Mouse (Mus musculus): ENCODE measurements at regions not wholly inside any gene's neighbourhood (a gene's known extent, or its start where the extent isn't known, plus 50 kb on each side); places are given as distances from the start of the nearest gene placed in this dataset.

- Histone ChIP-seq H3K27me3 (replicated peaks) (no peaks in the 10 kb centered on the region), H3K4me1 (replicated peaks) (no peaks in the 10 kb centered on the region), H3K9me3 (replicated peaks) (no peaks in the 10 kb centered on the region), H3K27ac (ENCODE audit: poor library complexity, severe bottlenecking) (no peak overlapping the region), H3K36me3 (no peaks in the 10 kb centered on the region), H3K4me3 (no peak overlapping the region), H3K9ac (no peak overlapping the region), H3K4me2 (no peak overlapping the region)
- WGBS, result 73% methylated on average over 15 of the region's 15 CpGs
- ATAC-seq (ENCODE audit: insufficient number of reproducible peaks, low FRiP score), result no peak
Observed at GRCm38 (mm10) chr12:73413439-73414196, 127.0 kb downstream of the Slc38a6 start.

DNA sequence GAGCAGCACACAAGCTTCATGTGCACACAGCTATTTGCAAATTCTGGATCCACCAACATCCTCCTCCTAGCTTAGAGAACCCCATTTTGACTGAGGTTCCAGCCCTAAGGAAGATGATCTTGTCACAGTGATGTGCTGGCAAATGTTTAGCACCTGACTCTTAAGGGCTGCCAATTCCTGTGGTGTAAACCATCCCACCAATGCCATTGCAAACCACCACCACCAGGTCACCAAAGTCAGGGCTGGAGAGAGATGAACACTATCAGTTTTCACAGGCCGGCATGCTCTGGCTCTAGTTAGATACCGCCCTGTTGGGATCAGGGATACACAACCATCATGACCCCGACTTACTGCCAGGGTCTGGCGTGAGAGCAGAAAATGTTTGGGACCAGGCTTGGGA, 125.9 kb downstream of the Slc38a6 start:
- Histone ChIP-seq H3K4me3 (no peak overlapping the region), H3K4me2 (no peak overlapping the region), H3K27ac (ENCODE audit: poor library complexity, severe bottlenecking) (no peak overlapping the region), H3K9me3 (replicated peaks) (no peaks in the 10 kb centered on the region), H3K9ac (no peak overlapping the region), H3K27me3 (replicated peaks) (no peaks in the 10 kb centered on the region), H3K36me3 (no peaks in the 10 kb centered on the region), H3K4me1 (replicated peaks) (no peaks in the 10 kb centered on the region)
- 77% methylated on average over 4 of the region's 4 CpGs for WGBS
- no peak for ATAC-seq (ENCODE audit: insufficient number of reproducible peaks, low FRiP score)

DNA sequence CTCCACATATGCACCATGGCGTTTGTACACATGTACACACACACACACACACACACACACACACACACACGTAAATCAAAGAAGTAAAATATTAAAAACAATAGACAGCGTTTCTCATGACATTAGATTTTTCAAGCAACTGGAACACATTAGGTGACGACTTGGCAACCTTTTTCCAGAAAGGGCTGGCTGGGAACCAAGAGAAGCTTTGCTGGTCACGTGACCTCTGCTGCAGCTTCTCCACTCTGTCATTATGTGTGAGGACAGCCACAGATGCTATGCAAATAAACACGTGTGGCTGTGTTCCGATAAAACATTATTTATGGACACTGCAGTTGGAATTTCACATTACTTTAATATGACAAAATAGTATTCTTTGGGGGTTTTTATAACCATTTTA, 124.3 kb downstream of the Slc38a6 start:
- no peaks in the 10 kb centered on the region for H3K4me1 ChIP-seq (replicated peaks)

GRCm38 (mm10) chr12:73409481-73410085, 123.0 kb downstream of the Slc38a6 start:
- no peak overlapping the region for H3K27ac ChIP-seq (ENCODE audit: poor library complexity, severe bottlenecking)
- 82% methylated on average over 4 of the region's 4 CpGs for WGBS
- H3K27me3 ChIP-seq (replicated peaks), result no peaks in the 10 kb centered on the region
- no peak overlapping the region for H3K4me3 ChIP-seq
- H3K4me1 ChIP-seq (replicated peaks), result peaks cover 8% of the 10 kb centered on the region
- H3K9ac ChIP-seq, result no peak overlapping the region
- no peak overlapping the region for H3K4me2 ChIP-seq
- H3K9me3 ChIP-seq (replicated peaks), result no peaks in the 10 kb centered on the region
- no peaks in the 10 kb centered on the region for H3K36me3 ChIP-seq
- no peak for ATAC-seq (ENCODE audit: insufficient number of reproducible peaks, low FRiP score)

More for the DNA sequence above, 124.3 kb downstream of the Slc38a6 start:
- ATAC-seq (ENCODE audit: insufficient number of reproducible peaks, low FRiP score), result no peak
- no peak overlapping the region for H3K4me2 ChIP-seq
- no peak overlapping the region for H3K4me3 ChIP-seq
- H3K36me3 ChIP-seq, result no peaks in the 10 kb centered on the region
- H3K9me3 ChIP-seq (replicated peaks), result no peaks in the 10 kb centered on the region
- no peak overlapping the region for H3K27ac ChIP-seq (ENCODE audit: poor library complexity, severe bottlenecking)
- 63% methylated on average over 7 of the region's 7 CpGs for WGBS
- no peaks in the 10 kb centered on the region for H3K27me3 ChIP-seq (replicated peaks)
- H3K9ac ChIP-seq, result no peak overlapping the region

DNA sequence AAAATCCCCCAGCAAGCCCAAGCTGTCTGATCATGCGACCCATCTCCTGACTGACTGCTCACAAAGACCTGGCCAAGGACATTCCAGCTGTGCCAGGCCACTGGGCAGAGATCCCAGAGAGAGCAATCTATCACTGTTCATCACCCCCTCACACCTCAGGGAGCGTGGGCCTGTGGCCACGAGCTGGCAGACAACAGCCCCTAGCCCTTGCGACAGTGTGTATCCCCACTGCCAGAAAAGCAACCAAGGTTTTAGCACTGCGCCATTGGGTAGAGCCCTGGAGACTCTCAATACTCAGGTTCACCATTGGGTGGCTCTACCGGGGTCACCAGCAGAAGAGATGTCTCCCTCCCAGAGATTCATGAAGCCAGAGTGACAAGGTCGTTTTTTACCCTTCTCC, 122.0 kb downstream of the Slc38a6 start:
- no peak overlapping the region for H3K9ac ChIP-seq
- WGBS, result 64% methylated on average over 7 of the region's 7 CpGs
- H3K27me3 ChIP-seq (replicated peaks), result no peaks in the 10 kb centered on the region
- no peak overlapping the region for H3K4me2 ChIP-seq
- H3K27ac ChIP-seq (ENCODE audit: poor library complexity, severe bottlenecking), result no peak overlapping the region
- H3K9me3 ChIP-seq (replicated peaks), result no peaks in the 10 kb centered on the region
- no peak for ATAC-seq (ENCODE audit: insufficient number of reproducible peaks, low FRiP score)
- H3K4me3 ChIP-seq, result no peak overlapping the region
- H3K36me3 ChIP-seq, result no peaks in the 10 kb centered on the region
- peaks cover 18% of the 10 kb centered on the region for H3K4me1 ChIP-seq (replicated peaks)

DNA sequence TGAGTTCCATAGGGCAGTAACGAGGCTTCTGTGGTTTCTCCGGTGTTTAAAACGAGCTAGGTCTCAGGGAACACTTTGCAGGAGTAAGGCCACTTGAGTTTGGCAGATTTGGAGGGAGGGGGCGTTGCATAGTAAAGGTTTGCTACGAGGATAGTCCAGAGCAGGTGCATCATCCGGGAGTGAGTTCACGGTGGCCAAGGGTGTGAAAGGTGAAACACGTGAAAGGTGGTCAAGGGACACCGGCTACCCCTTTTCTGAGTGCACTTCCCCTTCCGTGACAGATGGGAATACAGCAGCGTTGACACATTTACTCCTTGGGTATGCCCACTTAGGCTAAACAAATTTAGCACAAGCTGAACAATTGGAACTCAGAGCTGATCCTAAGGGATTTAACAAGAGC, 121.6 kb downstream of the Slc38a6 start:
- no peak overlapping the region for H3K4me3 ChIP-seq
- H3K36me3 ChIP-seq, result no peaks in the 10 kb centered on the region
- no peak overlapping the region for H3K9ac ChIP-seq
- no peak overlapping the region for H3K4me2 ChIP-seq
- no peak overlapping the region for H3K27ac ChIP-seq (ENCODE audit: poor library complexity, severe bottlenecking)
- no peaks in the 10 kb centered on the region for H3K9me3 ChIP-seq (replicated peaks)
- no peaks in the 10 kb centered on the region for H3K27me3 ChIP-seq (replicated peaks)
- 65% methylated on average over 11 of the region's 11 CpGs for WGBS
- peaks cover 22% of the 10 kb centered on the region for H3K4me1 ChIP-seq (replicated peaks)
- no peak for ATAC-seq (ENCODE audit: insufficient number of reproducible peaks, low FRiP score)

- H3K9ac ChIP-seq, result no peak overlapping the region
- no peaks in the 10 kb centered on the region for H3K9me3 ChIP-seq (replicated peaks)
- ATAC-seq (ENCODE audit: insufficient number of reproducible peaks, low FRiP score), result no peak
- H3K27ac ChIP-seq (ENCODE audit: poor library complexity, severe bottlenecking), result no peak overlapping the region
- H3K27me3 ChIP-seq (replicated peaks), result no peaks in the 10 kb centered on the region
- H3K36me3 ChIP-seq, result no peaks in the 10 kb centered on the region
- H3K4me2 ChIP-seq, result no peak overlapping the region
- peaks cover 36% of the 10 kb centered on the region for H3K4me1 ChIP-seq (replicated peaks)
- no peak overlapping the region for H3K4me3 ChIP-seq
- 85% methylated on average over 8 of the region's 8 CpGs for WGBS
Observed at GRCm38 (mm10) chr12:73406556-73407087, 120.0 kb downstream of the Slc38a6 start.

DNA sequence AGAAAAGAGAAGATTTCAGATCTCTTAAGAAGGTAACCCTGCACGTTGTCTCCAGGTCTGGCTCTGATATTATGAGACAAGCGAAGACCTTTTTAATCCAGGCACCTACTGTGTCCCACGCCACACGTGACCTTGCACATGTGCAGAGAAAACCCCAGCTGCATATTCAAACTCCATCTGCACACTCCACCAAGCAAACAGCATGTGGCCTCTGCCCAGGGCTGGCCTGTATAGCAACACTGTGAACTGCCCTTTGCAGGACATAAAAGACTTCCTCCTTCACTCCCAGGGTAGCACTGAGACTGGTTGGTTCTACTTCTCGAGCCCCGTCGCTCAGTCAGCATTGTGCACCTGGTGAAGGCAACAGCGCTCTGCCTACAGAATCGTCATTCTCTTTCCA, 119.0 kb downstream of the Slc38a6 start:
- H3K9me3 ChIP-seq (replicated peaks), result no peaks in the 10 kb centered on the region
- no peak overlapping the region for H3K27ac ChIP-seq (ENCODE audit: poor library complexity, severe bottlenecking)
- no peak overlapping the region for H3K9ac ChIP-seq
- H3K4me1 ChIP-seq (replicated peaks), result peaks cover 37% of the 10 kb centered on the region
- no peaks in the 10 kb centered on the region for H3K27me3 ChIP-seq (replicated peaks)
- WGBS, result 88% methylated on average over 9 of the region's 9 CpGs
- H3K36me3 ChIP-seq, result no peaks in the 10 kb centered on the region
- no peak for ATAC-seq (ENCODE audit: insufficient number of reproducible peaks, low FRiP score)
- no peak overlapping the region for H3K4me2 ChIP-seq
- H3K4me3 ChIP-seq, result no peak overlapping the region

- no peak overlapping the region for H3K27ac ChIP-seq (ENCODE audit: poor library complexity, severe bottlenecking)
- no peak overlapping the region for H3K9ac ChIP-seq
- peaks cover 37% of the 10 kb centered on the region for H3K4me1 ChIP-seq (replicated peaks)
- WGBS, result 66% methylated on average over 8 of the region's 8 CpGs
- H3K4me3 ChIP-seq, result no peak overlapping the region
- H3K4me2 ChIP-seq, result no peak overlapping the region
- no peaks in the 10 kb centered on the region for H3K9me3 ChIP-seq (replicated peaks)
- no peaks in the 10 kb centered on the region for H3K27me3 ChIP-seq (replicated peaks)
- no peak for ATAC-seq (ENCODE audit: insufficient number of reproducible peaks, low FRiP score)
- no peaks in the 10 kb centered on the region for H3K36me3 ChIP-seq
Observed at GRCm38 (mm10) chr12:73405106-73405505, 118.5 kb downstream of the Slc38a6 start.

DNA sequence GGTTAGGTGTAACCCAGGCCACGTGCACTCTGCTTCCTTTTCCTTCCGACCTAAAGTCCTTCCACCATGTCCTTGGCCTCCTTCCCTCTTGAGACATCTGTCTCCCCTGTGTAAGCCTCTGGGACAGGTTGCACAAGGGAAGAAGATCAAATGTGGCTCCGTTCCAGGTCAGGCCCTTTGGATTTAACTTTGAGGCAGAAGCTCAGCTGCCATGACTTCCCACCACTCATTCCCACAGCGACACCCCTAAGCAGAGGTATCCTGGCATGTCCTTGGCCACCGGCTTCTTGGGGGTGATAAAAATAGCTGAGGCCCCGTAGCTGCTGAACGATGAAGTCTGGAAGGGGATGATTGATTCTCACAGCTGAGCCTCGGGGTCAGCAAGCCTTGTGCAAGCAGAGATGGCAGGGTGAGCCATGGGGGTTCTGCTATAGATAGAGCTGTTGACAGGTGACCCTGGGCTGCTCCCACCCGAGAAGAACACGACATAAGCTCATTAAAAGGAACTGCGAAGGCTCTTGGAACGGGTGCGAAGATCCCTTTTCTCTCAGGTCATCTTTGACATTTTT, 117.4 kb downstream of the Slc38a6 start:
- Histone ChIP-seq H3K9me3 (replicated peaks) (no peaks in the 10 kb centered on the region), H3K4me2 (no peak overlapping the region), H3K4me3 (no peak overlapping the region), H3K36me3 (no peaks in the 10 kb centered on the region), H3K27me3 (replicated peaks) (no peaks in the 10 kb centered on the region), H3K4me1 (replicated peaks) (peaks cover 37% of the 10 kb centered on the region), H3K27ac (ENCODE audit: poor library complexity, severe bottlenecking) (peak overlapping the region; percentile 95), H3K9ac (no peak overlapping the region)
- no peak for ATAC-seq (ENCODE audit: insufficient number of reproducible peaks, low FRiP score)
- whole genome bisulfite sequencing, result 35% methylated on average over 13 of the region's 13 CpGs

Measured in heart, embryonic 12.5 days (tissue).